Mouse (Mus musculus) hindbrain, embryonic 11.5 days (tissue): ENCODE results near the gene Zfp697. TPM values are rescaled to one million over a fixed set of nuclear protein-coding genes. Genes with fewer than 3 reads are reported as not detected.

ENCODE experiments used
- ATAC-seq: fragments of 200-750 bp; cut with Nextera tagmentation; 2 replicates; pipeline ENCODE4 v1.8.0; 2017; ENCODE audit warnings: mild to moderate bottlenecking, moderate TSS enrichment, moderate library complexity; ENCODE audit not compliant: low FRiP score
- DNase-seq: peaks from one replicate; pipeline ENCODE4 v3.0.0-alpha.2; 2015; ENCODE audit warnings: low spot score
- H3K27ac ChIP-seq: fragments of 300-500 bp; sonication (generic); 2 replicates; pipeline ENCODE4 v1.5.1; 2014; ENCODE audit warnings: mild to moderate bottlenecking, low read depth, low read length
- H3K27me3 ChIP-seq: fragments of 300-500 bp; sonication (generic); 2 replicates; pipeline ENCODE4 v1.6.1; 2014; ENCODE audit warnings: mild to moderate bottlenecking, low read length, moderate library complexity, mixed read lengths; ENCODE audit not compliant: control insufficient read depth, insufficient read depth
- H3K36me3 ChIP-seq: fragments of 300-500 bp; sonication (generic); 2 replicates; pipeline ENCODE4 v1.6.1; 2014; ENCODE audit warnings: mild to moderate bottlenecking, low read length, moderate library complexity, mixed read lengths; ENCODE audit not compliant: control insufficient read depth, insufficient read depth
- H3K4me1 ChIP-seq: fragments of 300-500 bp; sonication (generic); replicated peaks from 2 replicates; pipeline ENCODE4 v1.6.1; 2014; ENCODE audit warnings: low read length, mixed read lengths; ENCODE audit not compliant: control insufficient read depth, insufficient read depth
- H3K4me2 ChIP-seq: fragments of 300-500 bp; sonication (generic); replicated peaks from 2 replicates; pipeline ENCODE4 v1.6.1; 2014; ENCODE audit warnings: mild to moderate bottlenecking, low read depth, low read length
- H3K4me3 ChIP-seq: fragments of 300-500 bp; sonication (generic); 2 replicates; pipeline ENCODE4 v1.5.1; 2014; ENCODE audit warnings: low read depth, low read length
- H3K9ac ChIP-seq: fragments of 300-500 bp; sonication (generic); 2 replicates; pipeline ENCODE4 v1.6.1; 2014; ENCODE audit warnings: low read depth, low read length
- H3K9me3 ChIP-seq: fragments of 300-500 bp; sonication (generic); 2 replicates; pipeline ENCODE4 v1.6.1; 2016; ENCODE audit warnings: low read length; ENCODE audit not compliant: control insufficient read depth
- WGBS: fragments of 180-500 bp; shearing (Covaris S2); extraction: QIAGEN DNeasy Blood & Tissue Kit; methylation state at CpG from one replicate; pipeline ENCODE4 v1.1.7; 2014; 5-methylcytosine and 5-hydroxymethylcytosine counted together
- polyA plus RNA-seq: library from polyadenylated mRNA; unstranded; fragments of >200 nt; fragmentation: Nextera tagmentation; extraction: Ambion mirVana; gene quantifications from 2 replicates; pipeline ENCODE4 v1.2.1, GENCODE M21; 2014

Zfp697 gene
- polyA plus RNA-seq, 1 experiment from 2014 or later, result 15.5 TPM

DNA sequence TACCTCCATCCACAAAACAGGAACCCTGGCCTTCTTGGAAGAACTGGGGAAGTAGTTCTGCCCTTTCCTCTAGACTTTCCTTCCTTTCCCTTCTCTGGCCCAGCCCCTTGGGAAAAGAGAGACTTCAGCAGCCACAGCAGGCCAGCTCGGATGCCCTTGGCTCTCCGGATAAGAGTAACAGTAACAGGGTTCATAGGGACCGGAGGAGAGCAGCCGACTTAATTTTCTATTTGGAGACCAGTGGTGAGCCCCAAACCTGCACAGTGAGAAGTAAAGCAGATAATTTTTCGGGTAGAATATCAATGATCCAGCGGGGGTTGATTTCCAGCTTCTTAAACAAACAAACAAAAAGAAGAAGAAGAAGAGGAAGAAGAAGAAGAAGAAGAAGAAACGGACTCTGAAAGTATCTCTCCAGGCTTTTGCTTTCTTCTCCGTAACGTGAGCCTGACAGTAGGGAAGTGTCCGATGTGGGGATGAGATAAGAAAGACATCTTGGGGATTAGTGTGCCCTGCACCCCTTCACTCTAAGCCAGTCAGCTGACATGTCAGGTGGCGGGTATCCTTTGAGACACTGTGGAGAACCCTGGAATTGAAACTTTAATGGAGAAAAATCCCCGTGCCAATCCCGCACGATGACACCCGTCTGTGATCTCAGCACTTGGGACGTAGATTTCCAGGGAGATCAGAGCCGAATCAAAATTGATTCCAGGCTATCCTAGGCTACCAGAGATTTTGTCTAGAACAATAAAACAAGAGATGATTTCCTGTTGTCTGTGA is 41.3 kb upstream of the Zfp697 start:
- WGBS, result 88% methylated on average over 17 of the region's 17 CpGs
- no peaks in the 10 kb centered on the region for H3K9me3 ChIP-seq
- peaks cover 5% of the 10 kb centered on the region; the same call in 1 of the 2 replicates for H3K4me1 ChIP-seq
- H3K4me2 ChIP-seq, result no peak overlapping the region
- no peak overlapping the region for H3K4me3 ChIP-seq
- ATAC-seq, result no peak
- no peak overlapping the region for H3K9ac ChIP-seq
- H3K36me3 ChIP-seq, result no peaks in the 10 kb centered on the region
- no peak for DNase-seq
- no peak overlapping the region for H3K27ac ChIP-seq
- H3K27me3 ChIP-seq, result no peaks in the 10 kb centered on the region

DNA sequence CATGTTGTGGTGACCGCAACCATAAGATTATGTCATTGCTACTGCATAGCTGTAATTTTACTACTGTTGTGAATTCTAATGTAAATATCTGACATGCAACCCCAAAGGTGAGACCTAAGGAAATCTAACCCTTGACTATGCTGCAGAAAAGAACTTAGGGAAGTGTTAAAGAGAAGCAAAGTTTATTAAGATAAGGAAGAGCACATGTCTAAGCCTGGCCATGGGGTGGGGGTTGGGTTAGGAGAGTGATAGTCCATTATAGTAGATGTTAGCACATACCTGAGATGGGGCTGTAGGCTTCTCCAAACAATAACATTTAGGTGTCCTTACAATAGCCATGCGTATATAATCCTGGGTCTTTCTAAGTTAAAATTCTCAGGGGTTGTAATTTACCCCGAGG is 39.0 kb upstream of the Zfp697 start:
- peaks cover 2% of the 10 kb centered on the region; the same call in 1 of the 2 replicates for H3K4me1 ChIP-seq
- no peaks in the 10 kb centered on the region for H3K9me3 ChIP-seq
- H3K27ac ChIP-seq, result no peak overlapping the region
- H3K9ac ChIP-seq, result no peak overlapping the region
- H3K36me3 ChIP-seq, result no peaks in the 10 kb centered on the region
- no peak overlapping the region for H3K4me2 ChIP-seq
- ATAC-seq (no peak), DNase-seq (no peak)
- 92% methylated on average over 3 of the region's 3 CpGs for WGBS
- no peaks in the 10 kb centered on the region for H3K27me3 ChIP-seq
- no peak overlapping the region for H3K4me3 ChIP-seq

- H3K36me3 ChIP-seq, result no peaks in the 10 kb centered on the region
- no peaks in the 10 kb centered on the region for H3K27me3 ChIP-seq
- H3K4me1 ChIP-seq, result no peaks in the 10 kb centered on the region
- WGBS, result 81% methylated on average over 6 of the region's 6 CpGs
- H3K9me3 ChIP-seq, result no peaks in the 10 kb centered on the region
- H3K9ac ChIP-seq, result no peak overlapping the region
- DNase-seq (no peak), ATAC-seq (no peak)
- H3K4me3 ChIP-seq, result no peak overlapping the region
- H3K4me2 ChIP-seq, result no peak overlapping the region
- no peak overlapping the region for H3K27ac ChIP-seq
Measured at GRCm38 (mm10) chr3:98348106-98348505, 34.2 kb upstream of the Zfp697 start.

GRCm38 (mm10) chr3:98348705-98349104 is 33.6 kb upstream of the Zfp697 start:
- Histone ChIP-seq H3K27me3 (no peaks in the 10 kb centered on the region), H3K4me1 (no peaks in the 10 kb centered on the region), H3K4me2 (no peak overlapping the region), H3K9ac (no peak overlapping the region), H3K36me3 (no peaks in the 10 kb centered on the region), H3K9me3 (no peaks in the 10 kb centered on the region), H3K27ac (no peak overlapping the region), H3K4me3 (no peak overlapping the region)
- ATAC-seq (peak; percentile 64), DNase-seq (peak; percentile 24)
- WGBS, result 17% methylated on average over 8 of the region's 8 CpGs

- no peaks in the 10 kb centered on the region for H3K9me3 ChIP-seq
- no peak for ATAC-seq
- DNase-seq, result peak; percentile 85
- no peak overlapping the region for H3K9ac ChIP-seq
- H3K27me3 ChIP-seq, result no peaks in the 10 kb centered on the region
- H3K4me2 ChIP-seq, result no peak overlapping the region
- no peak overlapping the region for H3K4me3 ChIP-seq
- no peak overlapping the region for H3K27ac ChIP-seq
- no peaks in the 10 kb centered on the region for H3K36me3 ChIP-seq
- H3K4me1 ChIP-seq, result no peaks in the 10 kb centered on the region
- 34% methylated on average over 7 of the region's 7 CpGs for WGBS
Measured at GRCm38 (mm10) chr3:98353892-98354291, 28.4 kb upstream of the Zfp697 start.

- Histone ChIP-seq H3K4me1 (no peaks in the 10 kb centered on the region), H3K27me3 (no peaks in the 10 kb centered on the region), H3K9me3 (no peaks in the 10 kb centered on the region), H3K9ac (no peak overlapping the region), H3K4me3 (no peak overlapping the region), H3K36me3 (no peaks in the 10 kb centered on the region), H3K4me2 (no peak overlapping the region), H3K27ac (no peak overlapping the region)
- peak; percentile 28 for DNase-seq
- ATAC-seq, result peak; percentile 86
- WGBS, result 63% methylated on average over 10 of the region's 10 CpGs
Measured at GRCm38 (mm10) chr3:98355344-98356025, 26.8 kb upstream of the Zfp697 start.

DNA sequence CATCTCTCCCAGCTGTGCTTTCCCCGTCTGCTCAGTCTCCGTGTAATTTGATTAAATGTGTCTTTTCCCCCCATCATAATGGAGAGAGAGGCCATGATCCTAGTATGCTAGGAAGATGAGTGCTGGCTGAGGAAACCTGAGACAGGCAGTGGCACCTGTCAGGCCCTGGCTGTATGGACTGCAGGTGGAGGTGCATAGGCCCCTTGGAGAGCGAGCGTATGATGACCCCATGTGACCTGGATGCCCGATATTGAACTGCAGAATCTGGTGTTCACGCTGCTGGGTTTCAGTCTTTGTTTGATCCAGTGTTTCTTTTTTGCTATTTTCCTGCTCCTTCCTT is 26.3 kb upstream of the Zfp697 start:
- H3K9ac ChIP-seq, result no peak overlapping the region
- no peaks in the 10 kb centered on the region for H3K36me3 ChIP-seq
- DNase-seq, result no peak
- ATAC-seq, result no peak
- no peak overlapping the region for H3K4me2 ChIP-seq
- H3K4me3 ChIP-seq, result no peak overlapping the region
- H3K27me3 ChIP-seq, result no peaks in the 10 kb centered on the region
- 0 out of 2 replicates have a peak overlapping the region, but pooled peaks have one; percentile 6 for H3K27ac ChIP-seq
- WGBS, result 58% methylated on average over 6 of the region's 6 CpGs
- no peaks in the 10 kb centered on the region for H3K4me1 ChIP-seq
- no peaks in the 10 kb centered on the region for H3K9me3 ChIP-seq

DNA sequence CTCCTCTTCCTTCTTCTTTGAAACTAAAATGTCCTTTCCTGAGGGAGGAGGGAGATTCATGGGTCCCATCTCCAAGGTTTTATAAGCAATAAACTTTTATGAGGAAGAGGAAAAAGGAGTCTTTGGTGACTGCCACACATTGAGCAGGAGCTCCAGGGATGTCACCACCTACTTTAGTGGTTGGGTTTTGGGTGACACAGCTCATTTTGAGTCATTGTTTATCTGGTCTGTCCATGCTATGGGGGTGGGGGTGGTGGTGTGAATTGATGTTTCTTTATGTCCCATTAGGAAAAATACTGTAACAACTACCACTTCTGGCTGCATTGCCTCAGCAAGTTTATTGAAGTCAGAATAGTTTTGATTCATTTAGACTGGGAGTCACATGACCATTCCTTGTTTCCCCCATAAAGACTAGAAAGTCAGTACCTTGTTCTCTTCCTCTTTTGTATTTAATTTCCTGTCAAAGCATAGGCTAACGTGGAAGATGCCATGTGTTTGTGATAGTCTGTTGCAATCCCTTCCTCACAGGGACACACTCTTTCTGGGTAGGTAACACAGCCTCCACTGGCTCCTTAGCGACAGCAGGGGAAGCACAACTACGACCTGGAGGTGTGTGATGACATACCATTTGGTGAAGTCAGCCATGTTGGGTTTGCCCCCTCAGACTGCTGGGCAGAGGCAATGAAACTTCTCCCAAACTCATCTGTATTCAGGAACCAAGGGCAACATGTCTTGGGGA is 25.5 kb upstream of the Zfp697 start:
- no peak overlapping the region for H3K4me3 ChIP-seq
- no peak overlapping the region for H3K4me2 ChIP-seq
- WGBS, result 72% methylated on average over 3 of the region's 3 CpGs
- H3K9me3 ChIP-seq, result no peaks in the 10 kb centered on the region
- no peaks in the 10 kb centered on the region for H3K27me3 ChIP-seq
- H3K36me3 ChIP-seq, result no peaks in the 10 kb centered on the region
- no peaks in the 10 kb centered on the region for H3K4me1 ChIP-seq
- no peak overlapping the region for H3K9ac ChIP-seq
- no peak overlapping the region for H3K27ac ChIP-seq
- ATAC-seq, result no peak
- DNase-seq, result no peak
